Mouse (Mus musculus) ovary, postnatal 36 days (tissue): ENCODE results near the gene Vmn2r37.
"Not testable (repeated sequence)": the region's sequence is repeated elsewhere in the genome, so short reads cannot be mapped to it uniquely, and the experiment has no call there.

Experiments used
- DNase-seq: peaks from one replicate; pipeline ENCODE4 v3.0.0; 2022; ENCODE audit warnings: low spot score, mixed read lengths

Gene Vmn2r37

DNA sequence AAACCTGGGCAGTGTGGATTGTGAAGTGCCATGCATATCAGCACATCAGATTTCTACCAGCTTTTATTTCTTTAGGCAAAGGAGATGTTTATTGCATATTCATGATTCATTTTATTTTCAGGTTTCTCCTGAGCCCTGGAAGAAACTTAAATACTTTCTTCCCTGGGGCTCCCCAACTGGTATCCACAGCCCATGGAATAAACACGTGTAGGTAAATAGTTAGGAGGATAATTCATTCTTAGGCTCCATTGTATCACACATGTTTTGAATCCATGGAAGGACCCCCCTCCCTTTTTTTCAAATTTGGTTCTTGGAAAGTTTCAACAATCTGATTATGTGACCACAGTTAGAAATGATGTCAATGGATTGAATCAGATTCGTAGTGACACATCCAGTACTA is at the start of gene Vmn2r37:
Gene Vmn2r37 (minus strand): TSS at position 101 of the 400 bp plus-strand sequence.
- not testable (repeated sequence) for DNase-seq
